Mouse (Mus musculus) myocyte (in vitro differentiated cells): ENCODE results near the gene Nfic. TPM values are rescaled to one million over a fixed set of nuclear protein-coding genes. Genes with fewer than 3 reads are reported as not detected.
A peak's percentile ranks its signal among the peaks of the same experiment; 100 is the strongest.

Experiments used
- H3K27me3 ChIP-seq: one replicate; pipeline ENCODE4 v1.6.1; 2011; ENCODE audit not compliant: control insufficient read depth, insufficient read depth, insufficient read length
- H3K36me3 ChIP-seq: one replicate; pipeline ENCODE4 v1.6.1; 2011; ENCODE audit not compliant: control insufficient read depth, insufficient read depth
- H3K4me2 ChIP-seq: one replicate; pipeline ENCODE4 v1.6.1; 2011; ENCODE audit warnings: low read depth, control low read depth
- H3K4me3 ChIP-seq: one replicate; pipeline ENCODE4 v1.5.1; 2011; ENCODE audit warnings: mild to moderate bottlenecking, control low read depth, moderate library complexity
- H3K79me2 ChIP-seq: one replicate; pipeline ENCODE4 v1.6.1; 2011; ENCODE audit not compliant: control insufficient read depth, insufficient read depth
- H3ac ChIP-seq: one replicate; pipeline ENCODE4 v1.6.1; 2011; ENCODE audit not compliant: control insufficient read depth, insufficient read length
- CEBPB ChIP-seq: IDR thresholded peaks from 2 replicates; pipeline ENCODE4 v1.6.1; 2011; ENCODE audit warnings: mild to moderate bottlenecking, moderate library complexity; ENCODE audit not compliant: poor library complexity, insufficient read depth, severe bottlenecking
- E2F4 ChIP-seq: IDR thresholded peaks from one replicate; pipeline ENCODE4 v1.6.1; 2011; ENCODE audit warnings: mild to moderate bottlenecking, control low read depth, moderate library complexity; ENCODE audit not compliant: insufficient read depth
- MAX ChIP-seq: IDR thresholded peaks from one replicate; pipeline ENCODE4 v1.6.1; 2011; ENCODE audit warnings: low read depth, mild to moderate bottlenecking, control low read depth
- MYOD1 ChIP-seq, 3 experiments: IDR thresholded peaks; one replicate each; pipeline ENCODE4 v1.6.1; 2011; ENCODE audit warnings: control low read depth in 2 of 3, low read depth in 2 of 3, mild to moderate bottlenecking in 2 of 3, moderate library complexity in 1 of 3; ENCODE audit not compliant: insufficient read length in 2 of 3, control insufficient read depth in 1 of 3
- MYOG ChIP-seq, 3 experiments: IDR thresholded peaks; one replicate each; pipeline ENCODE4 v1.6.1; 2011; ENCODE audit warnings: control low read depth in 2 of 3, low read depth in 2 of 3, mild to moderate bottlenecking in 2 of 3; ENCODE audit not compliant: insufficient read length in 2 of 3, control insufficient read depth in 1 of 3, insufficient read depth in 1 of 3
- POLR2A ChIP-seq: IDR thresholded peaks from one replicate; pipeline ENCODE4 v1.6.1; 2011; ENCODE audit warnings: low read depth, mild to moderate bottlenecking, control low read depth, moderate library complexity; ENCODE audit not compliant: insufficient read length
- POLR2AphosphoS2 ChIP-seq: IDR thresholded peaks from one replicate; pipeline ENCODE4 v1.6.1; 2011; ENCODE audit warnings: low read depth, control low read depth; ENCODE audit not compliant: insufficient read length
- REST ChIP-seq: IDR thresholded peaks from one replicate; pipeline ENCODE4 v1.6.1; 2011; ENCODE audit warnings: mild to moderate bottlenecking, control low read depth, moderate library complexity; ENCODE audit not compliant: insufficient read depth, insufficient read length
- SRF ChIP-seq: IDR thresholded peaks from one replicate; pipeline ENCODE4 v1.6.1; 2011; ENCODE audit warnings: low read depth; ENCODE audit not compliant: control insufficient read depth, insufficient read length
- TCF12 ChIP-seq: IDR thresholded peaks from one replicate; pipeline ENCODE4 v1.6.1; 2011; ENCODE audit warnings: mild to moderate bottlenecking, control low read depth; ENCODE audit not compliant: poor library complexity, insufficient read depth, severe bottlenecking
- TCF3 ChIP-seq: IDR thresholded peaks from one replicate; pipeline ENCODE4 v1.6.1; 2011; ENCODE audit warnings: low read depth, control low read depth; ENCODE audit not compliant: insufficient read length
- USF1 ChIP-seq: IDR thresholded peaks from one replicate; pipeline ENCODE4 v1.6.1; 2011; ENCODE audit warnings: low read depth, mild to moderate bottlenecking, control low read depth, moderate library complexity
- polyA plus RNA-seq: library from polyadenylated mRNA; unstranded; fragments of >200 nt; fragmentation: generic; extraction: Trizol; gene quantifications from one replicate; pipeline ENCODE4 v1.2.1, GENCODE M21; 2012; ENCODE audit warnings: missing spikeins

Nfic gene
- polyA plus RNA-seq, 1 experiment: 115 TPM

DNA sequence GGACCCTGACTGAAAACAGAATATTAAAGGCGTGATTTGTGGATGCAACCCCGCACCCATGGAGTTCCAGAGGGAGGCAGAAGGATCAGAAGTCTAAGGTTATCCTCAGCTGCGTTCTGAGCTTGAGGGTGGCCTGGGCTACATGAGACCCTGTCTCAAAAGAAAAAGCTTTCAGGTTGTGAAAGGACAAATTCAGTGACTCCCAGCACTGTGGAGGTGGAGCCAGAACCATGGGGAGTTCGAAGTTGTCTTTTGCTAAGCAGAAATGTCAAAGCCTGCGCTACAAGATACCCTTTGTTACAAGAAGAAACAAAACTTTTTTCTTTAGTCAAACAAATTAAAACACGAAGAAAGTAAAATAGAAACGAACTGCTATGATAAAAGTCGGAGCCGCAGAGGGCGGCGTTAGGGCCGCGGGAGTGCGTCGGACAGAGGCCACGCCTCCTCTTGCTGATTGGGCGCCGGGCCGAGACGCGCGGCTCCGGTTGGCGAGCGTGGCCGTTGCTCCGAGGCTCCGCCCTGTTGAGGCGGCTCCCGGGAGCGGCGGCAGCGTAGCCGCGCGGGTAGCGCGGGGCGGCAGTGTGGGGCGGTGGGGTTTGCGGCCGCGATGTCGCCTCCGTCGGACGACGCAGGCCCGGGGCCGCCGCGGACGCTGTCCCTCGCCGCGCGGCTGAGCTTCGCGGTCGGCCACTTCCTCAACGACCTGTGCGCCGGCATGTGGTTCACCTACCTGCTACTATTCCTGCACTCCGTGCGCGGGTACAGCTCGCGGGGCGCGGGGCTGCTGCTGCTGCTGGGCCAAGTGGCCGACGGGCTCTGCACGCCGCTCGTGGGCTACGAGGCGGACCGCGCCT lies 98.2 kb downstream of the Nfic start, which contains the start of gene Mfsd12:
Gene Mfsd12, plus strand, starts transcription at position 501 of the 854 bp plus-strand sequence.
- Histone ChIP-seq H3K36me3 (no peaks in the 10 kb centered on the region), H3K79me2 (peaks cover 5% of the 10 kb centered on the region), H3K27me3 (no peaks in the 10 kb centered on the region), H3K4me2 (peak within 1 kb of the TSS; percentile 92), H3K4me3 (peak within 1 kb of the TSS; percentile 55), H3ac (peak within 1 kb of the TSS; percentile 25)
- TF ChIP-seq MYOG (IDR thresholded peaks at IDR 0.05; ENCODE audit: control insufficient read depth in 1 of 3, insufficient read depth in 1 of 3, insufficient read length in 2 of 3, low read depth in 2 of 3) (peak in 1 of 3 experiments; percentile 25), TCF3 (no peak), E2F4 (no peak), MYOD1 (IDR thresholded peaks at IDR 0.05; ENCODE audit: control insufficient read depth in 1 of 3, insufficient read length in 2 of 3, low read depth in 2 of 3) (peak in 1 of 3 experiments; percentile 35), CEBPB (no peak), TCF12 (no peak), POLR2AphosphoS2 (peak; percentile 86), SRF (peak; percentile 64), POLR2A (peak; percentile 95), REST (no peak), USF1 (no peak), MAX (no peak)

DNA sequence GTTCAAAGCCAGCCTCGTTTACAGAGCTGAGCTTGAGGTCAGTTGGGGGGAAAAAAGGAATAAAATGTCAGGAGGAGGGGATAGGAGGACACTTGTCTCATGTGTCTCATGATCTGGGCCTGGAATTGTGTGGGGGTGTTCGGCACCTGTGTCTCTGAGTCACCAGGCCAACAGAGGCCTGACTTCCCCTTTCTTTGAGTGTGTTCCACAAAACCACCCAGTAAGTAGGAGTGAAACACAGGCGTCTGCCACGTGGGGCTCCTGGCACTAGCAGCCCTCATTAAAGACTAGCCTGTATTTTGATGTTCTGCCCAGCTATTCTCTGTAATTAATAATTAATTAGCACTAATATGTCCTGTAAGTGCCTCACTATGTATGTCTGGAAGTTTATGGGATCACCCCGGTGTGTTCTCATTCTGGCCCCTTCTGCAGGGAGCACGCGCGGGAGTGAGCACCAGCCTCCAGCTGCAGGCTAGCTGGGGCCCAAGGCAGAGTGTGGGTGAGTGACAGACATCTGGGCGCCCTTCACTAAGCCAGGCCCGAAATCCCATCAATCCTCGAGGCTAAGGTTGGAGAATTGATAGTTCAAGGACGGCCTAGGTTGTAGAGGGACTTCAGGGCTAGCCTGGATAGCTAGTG lies 99.0 kb downstream of the Nfic start:
- H3K27me3 ChIP-seq: no peaks in the 10 kb centered on the region
- peak overlapping the region; percentile 55 for H3K4me3 ChIP-seq
- H3K4me2 ChIP-seq: peak overlapping the region; percentile 80
- no peaks in the 10 kb centered on the region for H3K36me3 ChIP-seq
- H3ac ChIP-seq: no peak overlapping the region
- H3K79me2 ChIP-seq: peaks cover 5% of the 10 kb centered on the region
- TF ChIP-seq USF1 (no peak), MYOG (IDR thresholded peaks at IDR 0.05; ENCODE audit: control insufficient read depth in 1 of 3, insufficient read depth in 1 of 3, insufficient read length in 2 of 3, low read depth in 2 of 3) (peak in 1 of 3 experiments; percentile 75), SRF (no peak), MAX (no peak), MYOD1 (IDR thresholded peaks at IDR 0.05; ENCODE audit: control insufficient read depth in 1 of 3, insufficient read length in 2 of 3, low read depth in 2 of 3) (peak in 2 of 3 experiments; percentile 44 to 88), TCF3 (no peak), POLR2AphosphoS2 (no peak), CEBPB (no peak), POLR2A (no peak), E2F4 (no peak)

DNA sequence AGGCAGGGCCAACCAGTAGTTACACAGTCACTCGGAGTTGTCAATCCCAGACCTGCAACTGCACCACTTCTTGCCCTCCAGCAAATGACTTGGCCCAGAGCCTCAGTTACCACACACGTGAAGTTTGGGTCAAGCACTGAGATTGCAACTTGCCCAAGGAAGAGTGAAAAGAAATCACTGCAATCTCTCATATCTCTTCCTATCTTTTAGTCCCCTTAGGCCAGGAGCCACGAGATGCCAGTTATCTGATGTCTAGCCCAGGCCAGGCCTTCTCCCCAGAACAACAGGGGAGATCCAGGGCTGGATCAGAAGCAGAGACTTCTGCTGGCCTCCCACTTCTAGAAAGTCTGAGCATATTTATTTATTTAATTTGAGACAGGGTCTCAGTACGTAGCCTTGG lies 99.9 kb downstream of the Nfic start:
- H3K27me3 ChIP-seq: no peaks in the 10 kb centered on the region
- H3K4me2 ChIP-seq: no peak overlapping the region
- H3K79me2 ChIP-seq: peaks cover 5% of the 10 kb centered on the region
- no peaks in the 10 kb centered on the region for H3K36me3 ChIP-seq
- H3K4me3 ChIP-seq: no peak overlapping the region
- TF ChIP-seq MYOG (IDR thresholded peaks at IDR 0.05; ENCODE audit: control insufficient read depth in 1 of 3, insufficient read depth in 1 of 3, insufficient read length in 2 of 3, low read depth in 2 of 3): no peak
- no peak for TF ChIP-seq USF1
- no peak for TF ChIP-seq MYOD1 (IDR thresholded peaks at IDR 0.05; ENCODE audit: control insufficient read depth in 1 of 3, insufficient read length in 2 of 3, low read depth in 2 of 3)
- TF ChIP-seq POLR2A: no peak
- TF ChIP-seq CEBPB: no peak
- TF ChIP-seq MAX: no peak
- TF ChIP-seq SRF: no peak
- TF ChIP-seq E2F4: no peak
- no peak for TF ChIP-seq TCF3
- no peak for TF ChIP-seq REST
- TF ChIP-seq POLR2AphosphoS2: no peak
- TF ChIP-seq TCF12: no peak
- no peak overlapping the region for H3ac ChIP-seq

DNA sequence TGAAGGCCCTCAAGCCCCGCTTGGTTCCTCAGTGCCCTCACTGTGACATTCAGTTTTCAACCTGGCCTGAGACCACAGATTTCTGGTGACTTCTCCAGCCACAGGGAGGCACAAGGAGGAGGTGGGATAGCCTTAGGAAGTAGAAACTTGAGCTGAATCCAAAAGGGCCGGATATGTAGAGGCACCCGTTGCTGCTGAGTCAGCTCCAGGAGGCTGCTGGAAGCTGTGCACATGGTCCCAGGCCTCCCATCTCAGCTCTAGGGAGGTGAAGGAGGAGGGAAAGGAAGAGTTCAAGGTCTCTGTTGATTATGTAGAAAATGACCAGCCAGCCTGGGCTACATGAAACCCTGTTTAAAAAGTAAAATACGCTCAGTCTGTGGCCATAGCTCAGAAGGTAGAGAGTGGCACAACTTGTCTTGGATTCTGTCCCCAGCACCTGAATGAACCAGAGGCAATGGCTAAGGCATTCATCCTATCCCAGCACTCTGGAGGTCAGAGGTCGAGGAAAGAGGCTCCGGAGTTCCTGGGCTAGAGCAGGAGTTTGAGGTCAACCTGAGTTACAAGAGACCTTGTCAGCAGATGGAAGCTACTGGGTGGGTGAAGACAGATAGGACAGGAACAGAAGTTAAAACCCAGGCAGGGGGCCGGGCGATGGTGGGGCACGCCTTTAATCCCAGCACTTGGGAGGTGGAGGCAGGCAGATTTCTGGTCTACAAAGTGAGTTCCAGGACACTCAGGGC lies 100.5 kb downstream of the Nfic start:
- Histone ChIP-seq H3K79me2 (peaks cover 5% of the 10 kb centered on the region), H3K27me3 (no peaks in the 10 kb centered on the region), H3K4me2 (no peak overlapping the region), H3K4me3 (no peak overlapping the region), H3ac (no peak overlapping the region), H3K36me3 (no peaks in the 10 kb centered on the region)
- TF ChIP-seq MYOD1 (IDR thresholded peaks at IDR 0.05; ENCODE audit: control insufficient read depth in 1 of 3, insufficient read length in 2 of 3, low read depth in 2 of 3) (no peak), CEBPB (no peak), USF1 (no peak)
